Comparison of ENCODE assay signal across 10 mouse cellular contexts in genomic region chr2:60076800-60077199, GRCm38 (mm10).
A peak's percentile ranks its signal among the peaks of the same experiment; 100 is the strongest.
DNase-seq lines count a peak whose midpoint lies in the region; ATAC-seq and TF ChIP-seq lines count a peak whose summit lies in the region.
"Had no signal": no experiment of that assay in that cellular context is flagged by ENCODE, and none has a peak within 500 bp of the region (broad histone marks: within the 10 kb centered on the region; RNA-seq: fewer than 3 reads in every experiment).

No protein-coding gene starts in this region.

- H3K4me2 ChIP-seq in hindbrain, postnatal 0 days (ENCODE audit: low read depth, low read length), result no peak overlapping the region
- H3K4me2 ChIP-seq: heart, embryonic 15.5 days had no signal

- intact Hi-C loops in gastrocnemius, postnatal 14 days (cut with DNase I; ENCODE audit: low total_unique reads), result no loop called here

- no peak overlapping the region for H3K4me3 ChIP-seq in hindbrain, embryonic 10.5 days
- no peak overlapping the region for H3K4me3 ChIP-seq in hindbrain, postnatal 0 days (ENCODE audit: low read length)
- no peak overlapping the region for H3K4me3 ChIP-seq in MEL (ENCODE audit: control insufficient read depth in 1 of 2, insufficient read depth in 1 of 2, low read depth in 2 of 2, low read length in 2 of 2)
- H3K4me3 ChIP-seq: heart, embryonic 15.5 days had no signal

- no peaks in the 10 kb centered on the region for H3K9me3 ChIP-seq in hindbrain, embryonic 10.5 days
- H3K9me3 ChIP-seq in hindbrain, postnatal 0 days (ENCODE audit: low read length), result no peaks in the 10 kb centered on the region
- H3K9me3 ChIP-seq in MEL (replicated peaks; ENCODE audit: insufficient read depth, low read length), result no peaks in the 10 kb centered on the region
- H3K9me3 ChIP-seq: heart, embryonic 15.5 days had no signal

- H3K79me2 ChIP-seq in MEL (ENCODE audit: control insufficient read depth, insufficient read depth, low read length, poor library complexity), result no peaks in the 10 kb centered on the region

- 63% methylated on average over 7 of the region's 7 CpGs for WGBS in hindbrain, embryonic 10.5 days
- 54% methylated on average over 7 of the region's 7 CpGs for WGBS in hindbrain, postnatal 0 days

- H3K9ac ChIP-seq in hindbrain, postnatal 0 days (replicated peaks; ENCODE audit: low read length), result no peak overlapping the region
- H3K9ac ChIP-seq in MEL (ENCODE audit: control insufficient read depth, low read depth, low read length, poor library complexity, severe bottlenecking), result 0 out of 2 replicates have a peak overlapping the region, but pooled peaks have one; percentile 18
- H3K9ac ChIP-seq: heart, embryonic 15.5 days had no signal

- TF ChIP-seq EP300 in MEL (IDR thresholded peaks at IDR 0.05; ENCODE audit: low read depth in 1 of 2, low read length in 2 of 2), result no peak

- no peak for TF ChIP-seq CTCF in hindbrain, postnatal 0 days (IDR thresholded peaks at IDR 0.05; ENCODE audit: low read depth)
- no peak for TF ChIP-seq CTCF in MEL (IDR thresholded peaks at IDR 0.05 in 2 of 3, conservative IDR thresholded peaks at IDR 0.05 in 1 of 3; ENCODE audit: control insufficient read depth in 1 of 3, insufficient read depth in 1 of 3, low read depth in 2 of 3, low read length in 3 of 3, poor library complexity in 1 of 3, severe bottlenecking in 1 of 3)

- no peak for DNase-seq in hindbrain, embryonic 10.5 days (ENCODE audit: low spot score)
- no peak for DNase-seq in hindbrain, postnatal 0 days (ENCODE audit: low spot score)
- peak; percentile 29 for DNase-seq in MEL (ENCODE audit: low read depth, low spot score)
- peak; percentile 58 for DNase-seq in c-Kit-positive CD71-negative TER-119-negative erythroid progenitor cells, embryonic 14.5 days (ENCODE audit: low read depth)
- no peak for DNase-seq in cerebellum, adult 8-10 months
- no peak for DNase-seq in gastrocnemius, postnatal 14 days
- DNase-seq: cerebellum, adult 18-20 months had no signal

- no peaks in the 10 kb centered on the region for H3K27me3 ChIP-seq in hindbrain, embryonic 10.5 days (ENCODE audit: insufficient read depth, poor library complexity, severe bottlenecking)
- no peaks in the 10 kb centered on the region for H3K27me3 ChIP-seq in hindbrain, postnatal 0 days (ENCODE audit: insufficient read depth, low read length)
- no peaks in the 10 kb centered on the region for H3K27me3 ChIP-seq in MEL (ENCODE audit: control insufficient read depth in 1 of 2, insufficient read depth in 2 of 2, low read length in 2 of 2)
- H3K27me3 ChIP-seq: heart, embryonic 15.5 days had no signal

- ATAC-seq in hindbrain, postnatal 0 days, result no peak
- ATAC-seq in megakaryocyte-erythroid progenitor cell, adult 5-6 weeks (replicated peaks; ENCODE audit: low FRiP score, low TSS enrichment, poor library complexity, severe bottlenecking), result peak; percentile 55
- ATAC-seq in inflammation-experienced regulatory T-cells, adult 6 months, result no peak

- H3K36me3 ChIP-seq in hindbrain, embryonic 10.5 days, result peaks cover 26% of the 10 kb centered on the region
- H3K36me3 ChIP-seq in hindbrain, postnatal 0 days (ENCODE audit: insufficient read depth, low read length), result no peaks in the 10 kb centered on the region
- peaks cover 0 to 2% of the 10 kb centered on the region in 2 experiments; a peak in 1 of 4 replicates for H3K36me3 ChIP-seq in MEL (ENCODE audit: control insufficient read depth in 1 of 2, insufficient read depth in 2 of 2, low read length in 2 of 2)
- H3K36me3 ChIP-seq: heart, embryonic 15.5 days had no signal

- H3K27ac ChIP-seq in hindbrain, embryonic 10.5 days, result peak overlapping the region; percentile 77
- no peak overlapping the region for H3K27ac ChIP-seq in hindbrain, postnatal 0 days
- no peak overlapping the region for H3K27ac ChIP-seq in MEL (ENCODE audit: control insufficient read depth, low read depth, low read length)
- H3K27ac ChIP-seq: heart, embryonic 15.5 days had no signal

- no peak for TF ChIP-seq RAD21 in MEL (IDR thresholded peaks at IDR 0.05; ENCODE audit: low read depth, low read length)

- peaks cover 40% of the 10 kb centered on the region for H3K4me1 ChIP-seq in hindbrain, embryonic 10.5 days (replicated peaks)
- H3K4me1 ChIP-seq in hindbrain, postnatal 0 days (ENCODE audit: insufficient read depth, low read length), result no peaks in the 10 kb centered on the region
- H3K4me1 ChIP-seq in MEL (ENCODE audit: control insufficient read depth in 1 of 2, insufficient read depth in 2 of 2, low read length in 2 of 2), result no peaks in the 10 kb centered on the region

- TF ChIP-seq POLR2A in MEL (IDR thresholded peaks at IDR 0.05; ENCODE audit: control insufficient read depth in 1 of 2, insufficient read depth in 1 of 2, low read depth in 1 of 2, low read length in 2 of 2, poor library complexity in 1 of 2), result no peak

TF ChIP-seq in MEL, 35 proteins besides CTCF, POLR2A, EP300 and RAD21:
- TF ChIP-seq CHD1 (IDR thresholded peaks at IDR 0.05; ENCODE audit: low read depth, low read length) (no peak), MEF2A (IDR thresholded peaks at IDR 0.05; ENCODE audit: extremely low read depth, insufficient replicate concordance, low read depth, low read length, poor library complexity, severe bottlenecking) (no peak), JUND (IDR thresholded peaks at IDR 0.05; ENCODE audit: low read depth, low read length) (no peak), TBP (IDR thresholded peaks at IDR 0.05; ENCODE audit: low read depth, low read length) (no peak), MAX (IDR thresholded peaks at IDR 0.05; ENCODE audit: low read length) (no peak), MYB (IDR thresholded peaks at IDR 0.05; ENCODE audit: low read depth, low read length) (no peak), NRF1 (IDR thresholded peaks at IDR 0.05; ENCODE audit: insufficient read depth, low read depth, low read length, poor library complexity, severe bottlenecking) (no peak), UBTF (IDR thresholded peaks at IDR 0.05; ENCODE audit: borderline replicate concordance, insufficient read depth, low read depth, low read length) (no peak), HCFC1 (IDR thresholded peaks at IDR 0.05; ENCODE audit: low read depth, low read length) (no peak), ZKSCAN1 (IDR thresholded peaks at IDR 0.05; ENCODE audit: low read depth, low read length) (no peak), USF2 (IDR thresholded peaks at IDR 0.05; ENCODE audit: borderline replicate concordance in 1 of 2, insufficient read depth in 1 of 2, low read depth in 1 of 2, low read length in 2 of 2) (no peak), MYC (IDR thresholded peaks at IDR 0.05; ENCODE audit: low read depth, low read length) (no peak)

Comparison
In these comparisons a context has a peak if more than half of its experiments do, and no peak if none do; other contexts are left out.
1. DNase-seq: peak in MEL (single experiment) and c-Kit-positive CD71-negative TER-119-negative erythroid progenitor cells, embryonic 14.5 days (single experiment); none in hindbrain, embryonic 10.5 days (single experiment), hindbrain, postnatal 0 days (single experiment), cerebellum, adult 8-10 months (single experiment) and gastrocnemius, postnatal 14 days (single experiment).